Mouse (Mus musculus): ENCODE measurements around the gene Crhbp.

DNA sequence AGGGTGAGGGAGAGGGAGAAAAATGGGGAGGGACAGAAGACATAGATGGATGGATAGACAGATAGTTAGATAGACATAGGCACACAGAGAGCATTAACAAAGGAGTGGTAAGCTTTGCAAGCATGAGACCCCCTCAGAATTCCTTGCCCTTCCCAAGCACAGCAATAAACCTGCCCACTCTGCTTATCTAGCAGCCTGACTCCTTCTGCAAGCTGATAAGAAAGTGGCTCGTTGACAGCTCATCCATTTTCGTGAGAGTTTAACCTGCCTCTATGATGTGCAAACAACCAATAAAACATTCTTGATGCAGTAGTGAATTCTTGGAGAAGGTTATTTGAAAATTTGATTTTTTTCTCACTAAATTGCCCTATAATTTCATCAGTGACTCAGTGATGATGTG lies 32.5 kb downstream of the Crhbp start:
- no peak for TF ChIP-seq ZC3H11A (IDR thresholded peaks at IDR 0.05; ENCODE audit: borderline replicate concordance, low read depth, low read length)
- no peak for TF ChIP-seq CHD2 (IDR thresholded peaks at IDR 0.05; ENCODE audit: low read depth, low read length)
